Mouse (Mus musculus) thymus, adult 2 months (tissue): ENCODE measurements around the gene Slc34a1. TPM values are rescaled to one million over a fixed set of nuclear protein-coding genes. Genes with fewer than 3 reads are reported as not detected.

Experiments
- DNase-seq: peaks from one replicate; pipeline ENCODE4 v3.0.0; 2021
- H3K27ac ChIP-seq: fragments of 200-500 bp; 2 replicates; pipeline ENCODE4 v1.5.1; 2012; ENCODE audit warnings: low read length, control low read depth; ENCODE audit not compliant: control insufficient read depth, insufficient read depth
- H3K27me3 ChIP-seq: fragments of 200-500 bp; 2 replicates; pipeline ENCODE4 v1.6.1; 2012; ENCODE audit warnings: mild to moderate bottlenecking, low read length, moderate library complexity, mixed read lengths; ENCODE audit not compliant: control insufficient read depth, insufficient read depth
- H3K36me3 ChIP-seq: fragments of 200-500 bp; 2 replicates; pipeline ENCODE4 v1.6.1; 2012; ENCODE audit warnings: mild to moderate bottlenecking, low read length, moderate library complexity; ENCODE audit not compliant: control insufficient read depth, insufficient read depth
- H3K4me1 ChIP-seq: fragments of 200-500 bp; replicated peaks from 2 replicates; pipeline ENCODE4 v1.6.1; 2012; ENCODE audit warnings: low read length; ENCODE audit not compliant: control insufficient read depth, insufficient read depth
- H3K4me3 ChIP-seq: fragments of 200-500 bp; 2 replicates; pipeline ENCODE4 v1.5.1; 2012; ENCODE audit warnings: mild to moderate bottlenecking, low read length, control low read depth, moderate library complexity; ENCODE audit not compliant: control insufficient read depth, insufficient read depth
- CTCF ChIP-seq: fragments of 200-500 bp; IDR thresholded peaks from 2 replicates; pipeline ENCODE4 v1.5.1; 2012; ENCODE audit warnings: mild to moderate bottlenecking, control low read depth, low read length, moderate library complexity, borderline replicate concordance; ENCODE audit not compliant: control insufficient read depth, poor library complexity, insufficient read depth; ENCODE audit errors: extremely low read depth
- POLR2A ChIP-seq: fragments of 200-500 bp; IDR thresholded peaks from 2 replicates; pipeline ENCODE4 v1.6.1; 2012; ENCODE audit warnings: mild to moderate bottlenecking, low read length, control low read depth, moderate library complexity; ENCODE audit not compliant: control insufficient read depth, poor library complexity, insufficient read depth; ENCODE audit errors: extremely low read depth
- WGBS: fragments of 180-500 bp; shearing (Covaris S2); methylation state at CpG from one replicate; pipeline ENCODE4 v1.1.7; 2018; 5-methylcytosine and 5-hydroxymethylcytosine counted together
- polyA plus RNA-seq: library from polyadenylated mRNA; depleted of rRNA; stranded (reverse); fragments of >200 nt; gene quantifications from 2 replicates; pipeline ENCODE4 v1.2.3, GENCODE M21; 2012

Slc34a1 gene
- polyA plus RNA-seq, 1 experiment, result 6.0 TPM

DNA sequence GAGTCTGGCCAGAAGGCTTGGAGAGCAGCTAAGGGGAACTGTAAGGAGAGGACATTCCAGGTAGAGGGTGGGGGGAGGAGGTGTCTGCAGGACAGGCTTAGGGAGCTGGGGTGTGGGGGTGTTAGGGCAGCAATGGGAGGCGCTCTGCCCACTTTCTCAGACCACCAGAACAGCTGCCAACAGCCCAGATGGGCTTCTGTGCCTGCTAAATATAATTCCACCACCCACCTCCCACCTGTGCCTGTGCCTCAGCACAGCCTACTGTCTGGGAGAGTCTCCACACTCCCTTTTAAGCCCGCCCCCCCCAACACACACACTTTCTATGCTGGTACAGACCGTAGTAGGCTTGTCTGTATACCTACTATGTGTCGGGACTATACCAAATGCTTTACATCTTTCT, 16.2 kb upstream of the Slc34a1 start:
- H3K4me1 ChIP-seq, result no peaks in the 10 kb centered on the region
- no peak for DNase-seq
- no peaks in the 10 kb centered on the region for H3K27me3 ChIP-seq
- TF ChIP-seq POLR2A (no peak), CTCF (no peak)
- WGBS, result 88% methylated on average over 4 of the region's 4 CpGs
- peaks cover 73% of the 10 kb centered on the region for H3K36me3 ChIP-seq
- H3K4me3 ChIP-seq, result no peak overlapping the region
- no peak overlapping the region for H3K27ac ChIP-seq

DNA sequence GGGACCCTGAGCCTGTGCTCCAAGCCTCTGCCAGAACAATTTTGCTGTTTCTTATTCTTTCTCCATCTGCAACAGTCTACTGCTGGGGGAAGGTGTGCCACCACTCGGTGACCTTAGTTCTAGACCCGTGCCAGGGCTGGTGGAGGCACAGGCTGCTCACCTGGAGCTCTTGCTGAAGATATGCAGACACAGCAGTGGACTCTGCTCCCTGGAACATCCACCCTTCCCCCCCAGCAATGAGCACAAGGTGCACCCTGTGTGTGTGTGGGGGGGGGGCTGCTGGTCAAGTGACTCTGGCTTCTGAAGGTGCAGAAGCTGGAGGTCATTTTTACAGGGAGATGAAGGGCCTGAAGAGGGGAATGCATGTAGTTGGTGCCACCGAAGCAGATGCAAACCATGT, 7.3 kb upstream of the Slc34a1 start:
- Histone ChIP-seq H3K4me3 (no peak overlapping the region), H3K27ac (no peak overlapping the region)

DNA sequence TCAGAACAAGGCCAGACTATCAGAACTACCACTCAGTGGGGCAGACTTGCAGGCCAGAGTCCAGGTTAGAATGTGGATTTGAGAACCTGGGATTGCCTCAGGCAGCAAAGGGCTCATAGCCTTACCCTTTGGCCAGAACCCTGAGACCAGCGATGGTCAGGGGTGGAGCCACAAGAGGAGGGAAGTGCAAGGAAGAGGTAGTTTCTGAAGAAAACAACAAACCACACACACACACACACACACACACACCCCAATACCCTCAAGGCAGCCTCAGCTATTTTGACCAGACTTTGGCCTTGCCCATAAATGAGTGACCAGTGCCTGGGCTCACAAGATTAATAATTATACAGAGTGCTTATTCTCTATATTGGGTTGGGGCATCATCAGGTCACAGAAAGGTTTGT, 6.4 kb upstream of the Slc34a1 start:
- H3K4me1 ChIP-seq, result no peaks in the 10 kb centered on the region
- H3K27me3 ChIP-seq, result no peaks in the 10 kb centered on the region; the same call in 1 of the 2 replicates
- H3K4me3 ChIP-seq, result no peak overlapping the region
- TF ChIP-seq CTCF, result no peak
- no peak for TF ChIP-seq POLR2A
- no peaks in the 10 kb centered on the region for H3K36me3 ChIP-seq
- WGBS, result 69% methylated on average over 1 of the region's 1 CpGs
- no peak overlapping the region for H3K27ac ChIP-seq
- DNase-seq, result no peak

More for the DNA sequence above, 7.3 kb upstream of the Slc34a1 start:
- Histone ChIP-seq H3K36me3 (no peaks in the 10 kb centered on the region; the same call in 1 of the 2 replicates), H3K27me3 (no peaks in the 10 kb centered on the region), H3K4me1 (no peaks in the 10 kb centered on the region)
- TF ChIP-seq CTCF (no peak), POLR2A (no peak)
- 92% methylated on average over 3 of the region's 3 CpGs for WGBS
- no peak for DNase-seq

DNA sequence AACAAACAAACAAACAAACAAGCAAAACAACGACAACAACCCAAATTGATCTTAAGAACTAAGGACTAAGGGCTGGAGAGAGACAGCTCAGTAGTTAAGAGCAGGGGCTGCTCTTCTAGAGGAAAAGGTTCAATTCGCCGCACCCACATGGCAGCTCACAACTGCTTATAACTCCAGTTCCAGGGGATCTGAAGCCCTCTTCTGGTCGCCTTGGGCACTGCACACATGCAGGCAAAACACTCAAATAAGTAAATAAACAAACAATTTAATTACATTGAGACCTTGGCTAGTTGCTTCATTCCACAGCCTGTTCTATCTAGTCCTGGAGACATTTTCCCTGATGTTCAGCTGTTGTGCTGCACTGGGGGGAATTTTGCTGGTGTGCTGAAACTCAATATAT, 5.1 kb upstream of the Slc34a1 start:
- WGBS, result 83% methylated on average over 4 of the region's 4 CpGs
- H3K27me3 ChIP-seq, result no peaks in the 10 kb centered on the region; the same call in 1 of the 2 replicates
- no peaks in the 10 kb centered on the region for H3K4me1 ChIP-seq
- no peak overlapping the region for H3K4me3 ChIP-seq
- no peaks in the 10 kb centered on the region for H3K36me3 ChIP-seq
- H3K27ac ChIP-seq, result no peak overlapping the region
- no peak for TF ChIP-seq POLR2A
- TF ChIP-seq CTCF, result peak; percentile 45; the same call in 1 of the 2 replicates
- peak; percentile 42 for DNase-seq

DNA sequence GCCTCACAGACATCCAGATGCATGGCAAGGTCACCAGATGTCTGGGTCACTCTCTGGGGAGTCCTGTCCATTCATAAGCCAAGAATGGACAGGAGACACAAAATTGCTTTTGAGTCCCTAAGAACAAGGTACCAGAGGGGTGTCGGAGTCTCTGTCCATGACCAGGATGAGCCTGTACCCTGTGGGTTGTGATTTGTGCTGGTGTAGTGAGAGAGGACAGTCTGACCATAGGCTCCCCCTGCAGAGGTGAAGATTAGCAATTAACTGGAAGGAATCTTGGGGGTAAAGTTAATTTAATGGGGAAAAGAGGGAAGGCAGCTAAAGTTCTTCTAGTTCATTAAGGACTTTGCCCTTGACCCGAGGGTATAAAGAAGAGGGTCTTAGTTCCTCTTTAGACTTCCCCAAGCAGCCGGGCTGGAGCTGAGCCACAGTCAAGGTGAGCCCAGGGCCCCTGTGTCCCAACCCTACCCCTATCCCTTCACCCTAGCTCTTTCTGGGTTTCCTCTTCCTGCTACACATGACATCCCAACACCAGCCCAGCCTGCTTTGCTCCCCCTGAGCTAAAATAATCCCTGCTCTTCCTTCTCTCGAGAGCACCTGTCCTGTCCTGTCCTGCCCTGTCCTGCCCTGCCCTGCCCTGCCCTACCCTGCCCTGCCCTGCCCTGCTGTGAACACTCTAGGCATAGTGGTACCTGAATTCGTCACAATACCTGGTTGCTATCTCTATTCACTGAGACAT, 1.5 kb downstream of the Slc34a1 start:
- 47% methylated on average over 5 of the region's 5 CpGs for WGBS
- H3K27me3 ChIP-seq, result no peaks in the 10 kb centered on the region; the same call in 1 of the 2 replicates
- no peaks in the 10 kb centered on the region for H3K4me1 ChIP-seq
- TF ChIP-seq POLR2A, result no peak
- TF ChIP-seq CTCF, result no peak
- no peak for DNase-seq
- no peaks in the 10 kb centered on the region for H3K36me3 ChIP-seq
- no peak overlapping the region for H3K27ac ChIP-seq
- no peak overlapping the region for H3K4me3 ChIP-seq

DNA sequence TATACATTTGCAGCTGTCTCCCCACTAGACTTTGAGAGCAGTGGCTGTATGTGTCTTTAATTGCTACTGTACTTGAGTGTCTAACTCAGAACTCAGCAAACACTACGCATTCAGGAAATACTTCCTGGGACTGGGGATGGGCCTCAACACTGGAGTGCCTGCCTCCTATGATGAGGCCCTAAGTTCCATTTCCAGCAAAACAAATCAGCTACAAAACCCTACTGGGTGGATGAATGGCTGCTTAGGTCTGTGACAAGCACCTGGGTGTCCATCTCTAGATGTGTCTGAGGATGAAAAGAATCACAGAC, 2.0 kb downstream of the Slc34a1 start:
- TF ChIP-seq CTCF (no peak), POLR2A (no peak)
- no peaks in the 10 kb centered on the region; the same call in 1 of the 2 replicates for H3K27me3 ChIP-seq
- no peak for DNase-seq
- 80% methylated on average over 1 of the region's 1 CpGs for WGBS
- no peaks in the 10 kb centered on the region for H3K36me3 ChIP-seq
- H3K4me1 ChIP-seq, result peaks cover 4% of the 10 kb centered on the region
- no peak overlapping the region for H3K4me3 ChIP-seq
- H3K27ac ChIP-seq, result no peak overlapping the region
